Mouse (Mus musculus) neural tube, embryonic 11.5 days (tissue): ENCODE results near the gene Olfr399. TPM values are rescaled to one million over a fixed set of nuclear protein-coding genes. Genes with fewer than 3 reads are reported as not detected.

Experiments
- ATAC-seq: fragments of 200-750 bp; cut with Nextera tagmentation; 2 replicates; pipeline ENCODE4 v1.8.0; 2017; ENCODE audit warnings: moderate number of reproducible peaks, mild to moderate bottlenecking, moderate TSS enrichment, moderate library complexity; ENCODE audit not compliant: insufficient read depth, low FRiP score, low TSS enrichment
- DNase-seq: peaks from one replicate; pipeline ENCODE4 v3.0.0-alpha.2; 2015; ENCODE audit warnings: low spot score
- H3K27ac ChIP-seq: fragments of 300-500 bp; sonication (generic); 2 replicates; pipeline ENCODE4 v1.5.1; 2014; ENCODE audit warnings: low read depth, mild to moderate bottlenecking, low read length
- H3K27me3 ChIP-seq: fragments of 300-500 bp; sonication (generic); 2 replicates; pipeline ENCODE4 v1.6.1; 2014; ENCODE audit warnings: mild to moderate bottlenecking, low read length, mixed read lengths; ENCODE audit not compliant: control insufficient read depth, insufficient read depth
- H3K36me3 ChIP-seq: fragments of 300-500 bp; sonication (generic); 2 replicates; pipeline ENCODE4 v1.6.1; 2014; ENCODE audit warnings: mild to moderate bottlenecking, low read length, moderate library complexity, mixed read lengths; ENCODE audit not compliant: control insufficient read depth, insufficient read depth
- H3K4me1 ChIP-seq: fragments of 300-500 bp; sonication (generic); 2 replicates; pipeline ENCODE4 v1.6.1; 2014; ENCODE audit warnings: low read length, mixed read lengths; ENCODE audit not compliant: control insufficient read depth, insufficient read depth
- H3K4me2 ChIP-seq: fragments of 300-500 bp; sonication (generic); 2 replicates; pipeline ENCODE4 v1.6.1; 2014; ENCODE audit warnings: low read depth, mild to moderate bottlenecking, moderate library complexity
- H3K4me3 ChIP-seq: fragments of 300-500 bp; sonication (generic); 2 replicates; pipeline ENCODE4 v1.5.1; 2014; ENCODE audit warnings: low read depth, low read length
- H3K9ac ChIP-seq: fragments of 300-500 bp; sonication (generic); 2 replicates; pipeline ENCODE4 v1.6.1; 2014; ENCODE audit warnings: mild to moderate bottlenecking, low read length
- H3K9me3 ChIP-seq: fragments of 300-500 bp; sonication (generic); 2 replicates; pipeline ENCODE4 v1.6.1; 2016; ENCODE audit warnings: low read length; ENCODE audit not compliant: control insufficient read depth
- WGBS: fragments of 180-500 bp; shearing (Covaris S2); extraction: QIAGEN DNeasy Blood & Tissue Kit; methylation state at CpG from one replicate; pipeline ENCODE4 v1.1.7; 2014; 5-methylcytosine and 5-hydroxymethylcytosine counted together
- polyA plus RNA-seq: library from polyadenylated mRNA; unstranded; fragments of >200 nt; fragmentation: Nextera tagmentation; extraction: Ambion mirVana; gene quantifications from 2 replicates; pipeline ENCODE4 v1.2.1, GENCODE M21; 2014

The Olfr399 gene
- polyA plus RNA-seq: not detected in 2 replicates

DNA sequence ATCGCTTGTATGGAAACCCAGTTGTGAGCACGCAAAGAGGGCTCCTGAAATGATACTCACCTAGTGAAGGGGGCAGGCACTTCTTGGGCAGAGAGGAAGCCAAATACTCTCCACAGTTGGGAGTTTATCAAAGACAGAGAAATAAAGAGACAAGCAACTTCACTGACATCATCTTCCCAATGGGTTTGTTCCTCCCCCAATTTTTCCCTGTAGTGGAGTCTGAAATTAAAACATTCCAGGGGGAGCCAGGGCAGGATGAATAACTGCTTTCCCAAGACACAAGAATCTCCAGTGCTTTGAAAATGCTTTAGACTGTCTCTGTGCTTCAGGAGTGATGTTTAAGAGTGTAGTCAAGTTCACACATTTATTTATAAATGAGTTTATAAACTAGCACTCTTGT, at the start of gene Olfr399, which contains the start of gene Olfr139:
Olfr399 (minus strand) TSS at position 165 of the 400 bp plus-strand sequence.
Olfr139 (minus strand) TSS at position 101 of the 400 bp plus-strand sequence.
- no peak for ATAC-seq

DNA sequence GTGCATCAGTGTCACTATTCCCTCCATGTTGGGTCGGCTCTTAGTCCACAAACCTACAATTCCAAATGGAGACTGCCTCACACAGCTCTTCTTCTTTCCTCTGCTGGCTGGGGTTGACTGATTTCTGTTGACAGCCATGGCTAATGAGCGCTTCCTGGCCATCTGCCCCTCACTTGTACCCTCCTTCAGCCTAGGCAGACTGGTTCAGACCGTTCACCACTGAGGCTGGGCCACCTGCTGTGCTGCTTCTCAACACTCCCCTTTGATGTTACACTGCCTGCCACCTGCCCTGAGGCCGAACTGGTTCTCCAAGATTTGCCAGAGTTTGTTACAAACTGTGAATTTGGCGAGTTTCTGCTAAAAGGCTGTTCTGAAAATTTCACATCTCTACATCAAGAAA, 48.7 kb upstream of the Olfr399 start:
- no peak for DNase-seq
- Histone ChIP-seq H3K9ac (no peak overlapping the region), H3K4me2 (no peak overlapping the region), H3K27me3 (no peaks in the 10 kb centered on the region), H3K4me1 (no peaks in the 10 kb centered on the region), H3K27ac (no peak overlapping the region), H3K36me3 (no peaks in the 10 kb centered on the region), H3K9me3 (0 out of 2 replicates have a peak, but pooled peaks cover 3% of the 10 kb centered on the region), H3K4me3 (no peak overlapping the region)
- 35% methylated on average over 5 of the region's 5 CpGs for WGBS
- ATAC-seq: no peak

More for the DNA sequence above, at the start of gene Olfr399, which contains the start of gene Olfr139:
- no peak for DNase-seq
- Histone ChIP-seq H3K4me1 (no peaks in the 10 kb centered on the region), H3K36me3 (no peaks in the 10 kb centered on the region), H3K9me3 (0 out of 2 replicates have a peak, but pooled peaks cover 2% of the 10 kb centered on the region), H3K4me3 (no peak within 1 kb of the TSS), H3K4me2 (no peak within 1 kb of the TSS), H3K9ac (no peak within 1 kb of the TSS), H3K27me3 (no peaks in the 10 kb centered on the region), H3K27ac (no peak within 1 kb of the TSS)
- WGBS: 86% methylated on average over 2 of the region's 2 CpGs

DNA sequence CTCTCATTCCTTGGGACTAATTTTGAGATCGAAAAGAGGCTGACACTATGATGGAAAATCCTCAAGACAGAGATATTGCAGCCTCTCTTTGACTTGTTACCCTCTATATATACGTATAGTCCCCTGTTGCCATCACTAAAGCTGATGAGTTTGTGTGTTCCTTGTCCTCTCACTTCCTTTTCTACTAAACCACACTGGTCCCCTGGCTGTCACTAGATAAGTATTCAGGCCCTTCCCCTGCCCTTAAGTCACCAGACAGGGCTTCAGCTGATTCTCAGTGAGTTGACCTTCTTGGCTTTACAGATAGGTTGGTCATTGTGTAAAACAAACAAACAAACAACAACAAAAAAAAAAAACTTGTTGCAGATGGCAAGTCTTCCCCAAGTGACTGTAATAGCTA, 45.1 kb upstream of the Olfr399 start:
- DNase-seq: no peak
- no peak for ATAC-seq
- H3K4me1 ChIP-seq: no peaks in the 10 kb centered on the region
- H3K9me3 ChIP-seq: 0 out of 2 replicates have a peak, but pooled peaks cover 3% of the 10 kb centered on the region
- H3K36me3 ChIP-seq: no peaks in the 10 kb centered on the region
- no peak overlapping the region for H3K9ac ChIP-seq
- no peak overlapping the region for H3K27ac ChIP-seq
- H3K27me3 ChIP-seq: no peaks in the 10 kb centered on the region
- no peak overlapping the region for H3K4me3 ChIP-seq
- no peak overlapping the region for H3K4me2 ChIP-seq
- 53% methylated on average over 2 of the region's 2 CpGs for WGBS

DNA sequence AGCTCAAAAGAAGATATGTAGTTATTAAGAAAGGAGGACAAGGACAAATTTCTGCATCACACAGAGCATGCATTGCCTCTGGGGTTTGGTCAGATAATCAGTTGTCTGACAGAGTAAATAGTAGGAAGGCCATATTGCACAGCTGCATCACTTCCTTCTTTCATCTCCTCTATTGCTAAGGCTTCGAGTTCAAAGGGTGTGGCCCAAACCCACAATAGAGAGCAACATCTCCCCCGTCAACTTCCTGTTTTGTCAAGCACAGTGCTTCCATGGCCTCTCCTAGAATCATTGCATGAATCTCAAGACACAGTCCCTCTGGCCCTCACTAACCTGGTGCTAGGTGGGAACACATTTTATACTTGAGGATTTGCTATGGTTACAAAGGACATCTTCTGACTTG, 44.3 kb upstream of the Olfr399 start:
- Histone ChIP-seq H3K9ac (no peak overlapping the region), H3K4me3 (no peak overlapping the region), H3K36me3 (no peaks in the 10 kb centered on the region), H3K4me1 (no peaks in the 10 kb centered on the region), H3K4me2 (no peak overlapping the region), H3K9me3 (0 out of 2 replicates have a peak, but pooled peaks cover 3% of the 10 kb centered on the region), H3K27me3 (no peaks in the 10 kb centered on the region), H3K27ac (no peak overlapping the region)
- 73% methylated on average over 2 of the region's 2 CpGs for WGBS
- ATAC-seq (no peak), DNase-seq (no peak)

DNA sequence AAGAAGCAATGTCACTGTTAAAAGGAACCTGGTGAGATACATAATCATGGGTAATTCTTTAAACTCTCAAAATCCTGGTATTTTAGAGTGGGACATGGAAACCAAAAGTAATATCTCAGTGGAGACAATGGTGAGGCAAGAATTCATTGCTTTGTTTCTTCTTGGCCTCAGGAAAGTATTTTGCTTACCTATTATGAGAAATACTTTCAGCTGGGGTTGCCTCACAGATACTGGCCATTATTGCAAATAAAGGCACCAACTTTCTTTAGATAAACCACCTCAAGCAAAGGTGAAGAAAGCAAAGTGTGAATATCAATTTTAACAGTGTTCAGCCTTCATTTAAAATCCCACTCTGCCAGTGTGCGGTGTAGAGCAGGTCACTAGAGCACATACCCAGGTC, 13.2 kb upstream of the Olfr399 start, which contains the start of gene Zfp616:
Zfp616 (plus strand) TSS at position 301 of the 400 bp plus-strand sequence.
- H3K4me3 ChIP-seq: no peak within 1 kb of the TSS
- WGBS: 97% methylated on average over 1 of the region's 1 CpGs
- H3K27ac ChIP-seq: no peak within 1 kb of the TSS
- DNase-seq (no peak), ATAC-seq (no peak)
- H3K4me2 ChIP-seq: no peak within 1 kb of the TSS
- no peaks in the 10 kb centered on the region for H3K4me1 ChIP-seq
- H3K27me3 ChIP-seq: no peaks in the 10 kb centered on the region
- no peaks in the 10 kb centered on the region for H3K9me3 ChIP-seq
- H3K9ac ChIP-seq: no peak within 1 kb of the TSS
- no peaks in the 10 kb centered on the region for H3K36me3 ChIP-seq

DNA sequence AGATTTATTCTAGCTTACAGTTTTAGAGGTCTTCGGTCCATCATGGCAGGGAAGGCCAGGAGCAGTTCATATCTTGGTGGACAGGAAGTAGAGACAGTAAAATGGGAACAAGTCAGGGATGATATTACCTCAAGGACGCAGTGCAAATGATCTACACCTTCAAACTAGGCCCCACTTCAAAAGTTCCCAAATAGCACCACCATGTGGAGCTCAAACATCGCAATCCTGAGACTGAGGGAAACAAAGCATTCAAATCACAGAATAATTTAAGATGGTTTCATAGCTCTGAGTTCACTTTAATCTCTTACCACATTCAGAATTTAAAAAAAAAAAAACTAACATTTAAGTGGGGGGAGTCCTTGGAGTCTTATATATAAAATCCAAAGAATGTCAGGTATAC, 5.1 kb downstream of the Olfr399 start:
- no peak for ATAC-seq
- H3K9ac ChIP-seq: no peak overlapping the region
- no peak overlapping the region for H3K4me2 ChIP-seq
- peaks cover 3% of the 10 kb centered on the region; the same call in 1 of the 2 replicates for H3K9me3 ChIP-seq
- WGBS: 73% methylated on average over 3 of the region's 3 CpGs
- DNase-seq: no peak
- H3K27me3 ChIP-seq: no peaks in the 10 kb centered on the region
- H3K36me3 ChIP-seq: no peaks in the 10 kb centered on the region
- no peak overlapping the region for H3K27ac ChIP-seq
- no peaks in the 10 kb centered on the region for H3K4me1 ChIP-seq
- no peak overlapping the region for H3K4me3 ChIP-seq

Other genes with a start within 250 kb of the Olfr399 start
- not detected in 2 replicates for gene Olfr392, start 239.6 kb downstream of the Olfr399 start, polyA plus RNA-seq
- not detected in 2 replicates for gene Olfr393, start 205.2 kb downstream of the Olfr399 start, polyA plus RNA-seq
- not detected in 2 replicates for gene Olfr394, start 165.8 kb downstream of the Olfr399 start, polyA plus RNA-seq
- gene Olfr395, start 147.3 kb downstream of the Olfr399 start, polyA plus RNA-seq: not detected in 2 replicates
- gene Olfr23, start 119.9 kb downstream of the Olfr399 start, polyA plus RNA-seq: not detected in 2 replicates
- not detected in 2 replicates for gene Olfr397, start 95.8 kb downstream of the Olfr399 start, polyA plus RNA-seq
- gene Olfr398, start 66.2 kb downstream of the Olfr399 start, polyA plus RNA-seq: not detected in 2 replicates
- gene Olfr139, start 64 bp downstream of the Olfr399 start, polyA plus RNA-seq: not detected in 2 replicates
- not detected in 2 replicates for gene Zfp616, start 13.3 kb upstream of the Olfr399 start, polyA plus RNA-seq
- gene Olfr401, start 57.1 kb upstream of the Olfr399 start, polyA plus RNA-seq: not detected in 2 replicates
- gene Olfr402, start 96.9 kb upstream of the Olfr399 start, polyA plus RNA-seq: not detected in 2 replicates
- gene Olfr403, start 129.6 kb upstream of the Olfr399 start, polyA plus RNA-seq: not detected in 2 replicates
- not detected in 2 replicates for gene Olfr43, start 154.8 kb upstream of the Olfr399 start, polyA plus RNA-seq
- not detected in 2 replicates for gene Olfr406, start 203.2 kb upstream of the Olfr399 start, polyA plus RNA-seq
- gene Olfr59, start 227.1 kb upstream of the Olfr399 start, polyA plus RNA-seq: not detected in 2 replicates